Mouse (Mus musculus): Measurements from ENCODE around the gene Slc16a9. TPM values are rescaled to one million over a fixed set of nuclear protein-coding genes. Genes with fewer than 3 reads are reported as not detected.
"Not testable (repeated sequence)": the region's sequence is repeated elsewhere in the genome, so short reads cannot be mapped to it uniquely, and the experiment has no call there.

Slc16a9 gene
- polyA plus RNA-seq, 1 experiment from 2014 or later: 0.47 TPM

- ATAC-seq (replicated peaks; ENCODE audit: extremely low read depth, insufficient read depth, low FRiP score): no peak
- H3K9me3 ChIP-seq (replicated peaks; ENCODE audit: control insufficient read depth, low read length): no peaks in the 10 kb centered on the region
- no peak overlapping the region for H3K9ac ChIP-seq (ENCODE audit: low read length)
- H3K4me1 ChIP-seq (ENCODE audit: control insufficient read depth, insufficient read depth, low read length): 0 out of 2 replicates have a peak, but pooled peaks cover 4% of the 10 kb centered on the region
- 68% methylated on average over 12 of the region's 12 CpGs for WGBS
- no peak overlapping the region for H3K27ac ChIP-seq (ENCODE audit: low read length)
- H3K27me3 ChIP-seq (ENCODE audit: control insufficient read depth, insufficient read depth, low read length): no peaks in the 10 kb centered on the region
- no peak overlapping the region for H3K4me2 ChIP-seq (ENCODE audit: low read depth, low read length)
- H3K36me3 ChIP-seq (ENCODE audit: control insufficient read depth, insufficient read depth): no peaks in the 10 kb centered on the region
- H3K4me3 ChIP-seq (ENCODE audit: low read length): no peak overlapping the region
These were observed 43.9 kb upstream of the Slc16a9 start for GRCm38 (mm10) chr10:70200889-70201500.

GRCm38 (mm10) chr10:70204505-70205399 is 40.1 kb upstream of the Slc16a9 start, which contains the start of gene Mrln:
TSS of gene Mrln (plus strand) at chr10:70204664.
- Histone ChIP-seq H3K4me2 (ENCODE audit: low read depth, low read length) (peak within 1 kb of the TSS; percentile 23; the same call in 1 of the 2 replicates), H3K36me3 (ENCODE audit: control insufficient read depth, insufficient read depth) (no peaks in the 10 kb centered on the region), H3K9me3 (replicated peaks; ENCODE audit: control insufficient read depth, low read length) (no peaks in the 10 kb centered on the region), H3K27me3 (ENCODE audit: control insufficient read depth, insufficient read depth, low read length) (no peaks in the 10 kb centered on the region), H3K4me1 (ENCODE audit: control insufficient read depth, insufficient read depth, low read length) (0 out of 2 replicates have a peak, but pooled peaks cover 4% of the 10 kb centered on the region), H3K9ac (ENCODE audit: low read length) (no peak within 1 kb of the TSS), H3K4me3 (ENCODE audit: low read length) (no peak within 1 kb of the TSS), H3K27ac (ENCODE audit: low read length) (no peak within 1 kb of the TSS; the same call in 1 of the 2 replicates)
- ATAC-seq (replicated peaks; ENCODE audit: extremely low read depth, insufficient read depth, low FRiP score): no peak; the same call in 1 of the 2 replicates
- 51% methylated on average over 17 of the region's 17 CpGs for WGBS

GRCm38 (mm10) chr10:70211281-70211680 is 33.6 kb upstream of the Slc16a9 start:
- no peaks in the 10 kb centered on the region; the same call in 1 of the 2 replicates for H3K9me3 ChIP-seq (replicated peaks; ENCODE audit: control insufficient read depth, low read length)
- no peak overlapping the region for H3K27ac ChIP-seq (ENCODE audit: low read length)
- H3K27me3 ChIP-seq (ENCODE audit: control insufficient read depth, insufficient read depth, low read length): no peaks in the 10 kb centered on the region
- H3K4me2 ChIP-seq (ENCODE audit: low read depth, low read length): no peak overlapping the region
- H3K4me1 ChIP-seq (ENCODE audit: control insufficient read depth, insufficient read depth, low read length): no peaks in the 10 kb centered on the region
- 73% methylated on average over 9 of the region's 9 CpGs for WGBS
- no peak for ATAC-seq (replicated peaks; ENCODE audit: extremely low read depth, insufficient read depth, low FRiP score)
- H3K4me3 ChIP-seq (ENCODE audit: low read length): no peak overlapping the region
- H3K9ac ChIP-seq (ENCODE audit: low read length): no peak overlapping the region
- H3K36me3 ChIP-seq (ENCODE audit: control insufficient read depth, insufficient read depth): no peaks in the 10 kb centered on the region

- ATAC-seq (replicated peaks; ENCODE audit: extremely low read depth, insufficient read depth, low FRiP score): no peak
- 75% methylated on average over 5 of the region's 5 CpGs for WGBS
- no peaks in the 10 kb centered on the region; the same call in 1 of the 2 replicates for H3K9me3 ChIP-seq (replicated peaks; ENCODE audit: control insufficient read depth, low read length)
These were observed 23.9 kb upstream of the Slc16a9 start for GRCm38 (mm10) chr10:70220971-70221370.

GRCm38 (mm10) chr10:70222231-70222630 is 22.7 kb upstream of the Slc16a9 start:
- H3K36me3 ChIP-seq (ENCODE audit: control insufficient read depth, insufficient read depth); H3K9ac ChIP-seq (ENCODE audit: low read length); H3K27ac ChIP-seq (ENCODE audit: low read length); H3K4me3 ChIP-seq (ENCODE audit: low read length); H3K9me3 ChIP-seq (replicated peaks; ENCODE audit: control insufficient read depth, low read length); ATAC-seq (replicated peaks; ENCODE audit: extremely low read depth, insufficient read depth, low FRiP score); H3K4me1 ChIP-seq (ENCODE audit: control insufficient read depth, insufficient read depth, low read length); H3K27me3 ChIP-seq (ENCODE audit: control insufficient read depth, insufficient read depth, low read length); H3K4me2 ChIP-seq (ENCODE audit: low read depth, low read length): not testable (repeated sequence)
- 92% methylated on average over 8 of the region's 8 CpGs for WGBS

More at GRCm38 (mm10) chr10:70220971-70221370, 23.9 kb upstream of the Slc16a9 start:
- Histone ChIP-seq H3K36me3 (ENCODE audit: control insufficient read depth, insufficient read depth) (no peaks in the 10 kb centered on the region), H3K27me3 (ENCODE audit: control insufficient read depth, insufficient read depth, low read length) (no peaks in the 10 kb centered on the region), H3K4me3 (ENCODE audit: low read length) (no peak overlapping the region), H3K4me2 (ENCODE audit: low read depth, low read length) (no peak overlapping the region), H3K9ac (ENCODE audit: low read length) (no peak overlapping the region), H3K27ac (ENCODE audit: low read length) (no peak overlapping the region), H3K4me1 (ENCODE audit: control insufficient read depth, insufficient read depth, low read length) (no peaks in the 10 kb centered on the region)

- 82% methylated on average over 6 of the region's 6 CpGs for WGBS
- ATAC-seq (replicated peaks; ENCODE audit: extremely low read depth, insufficient read depth, low FRiP score): no peak
- Histone ChIP-seq H3K9ac (ENCODE audit: low read length) (no peak overlapping the region), H3K4me2 (ENCODE audit: low read depth, low read length) (no peak overlapping the region), H3K27ac (ENCODE audit: low read length) (no peak overlapping the region), H3K9me3 (replicated peaks; ENCODE audit: control insufficient read depth, low read length) (no peaks in the 10 kb centered on the region), H3K4me3 (ENCODE audit: low read length) (no peak overlapping the region), H3K27me3 (ENCODE audit: control insufficient read depth, insufficient read depth, low read length) (no peaks in the 10 kb centered on the region), H3K36me3 (ENCODE audit: control insufficient read depth, insufficient read depth) (no peaks in the 10 kb centered on the region), H3K4me1 (ENCODE audit: control insufficient read depth, insufficient read depth, low read length) (no peaks in the 10 kb centered on the region)
These were observed 20.3 kb upstream of the Slc16a9 start for GRCm38 (mm10) chr10:70224571-70224970.

GRCm38 (mm10) chr10:70225760-70226159 is 19.1 kb upstream of the Slc16a9 start:
- H3K9me3 ChIP-seq (replicated peaks; ENCODE audit: control insufficient read depth, low read length): no peaks in the 10 kb centered on the region
- H3K27ac ChIP-seq (ENCODE audit: low read length): no peak overlapping the region
- 50% methylated on average over 6 of the region's 6 CpGs for WGBS
- H3K36me3 ChIP-seq (ENCODE audit: control insufficient read depth, insufficient read depth): no peaks in the 10 kb centered on the region
- H3K4me3 ChIP-seq (ENCODE audit: low read length): no peak overlapping the region
- H3K27me3 ChIP-seq (ENCODE audit: control insufficient read depth, insufficient read depth, low read length): no peaks in the 10 kb centered on the region
- no peaks in the 10 kb centered on the region for H3K4me1 ChIP-seq (ENCODE audit: control insufficient read depth, insufficient read depth, low read length)
- H3K4me2 ChIP-seq (ENCODE audit: low read depth, low read length): no peak overlapping the region
- H3K9ac ChIP-seq (ENCODE audit: low read length): no peak overlapping the region
- no peak for ATAC-seq (replicated peaks; ENCODE audit: extremely low read depth, insufficient read depth, low FRiP score)

- Histone ChIP-seq H3K4me3 (ENCODE audit: low read length) (no peak overlapping the region), H3K9ac (ENCODE audit: low read length) (no peak overlapping the region), H3K4me2 (ENCODE audit: low read depth, low read length) (no peak overlapping the region), H3K9me3 (replicated peaks; ENCODE audit: control insufficient read depth, low read length) (no peaks in the 10 kb centered on the region), H3K36me3 (ENCODE audit: control insufficient read depth, insufficient read depth) (no peaks in the 10 kb centered on the region), H3K27me3 (ENCODE audit: control insufficient read depth, insufficient read depth, low read length) (no peaks in the 10 kb centered on the region), H3K4me1 (ENCODE audit: control insufficient read depth, insufficient read depth, low read length) (no peaks in the 10 kb centered on the region), H3K27ac (ENCODE audit: low read length) (no peak overlapping the region)
- no peak for ATAC-seq (replicated peaks; ENCODE audit: extremely low read depth, insufficient read depth, low FRiP score)
These were observed 18.3 kb upstream of the Slc16a9 start for GRCm38 (mm10) chr10:70226608-70227007.

- H3K27ac ChIP-seq (ENCODE audit: low read length): no peak overlapping the region
- no peak overlapping the region for H3K4me2 ChIP-seq (ENCODE audit: low read depth, low read length)
- no peak for ATAC-seq (replicated peaks; ENCODE audit: extremely low read depth, insufficient read depth, low FRiP score)
- WGBS: 78% methylated on average over 6 of the region's 6 CpGs
- H3K4me1 ChIP-seq (ENCODE audit: control insufficient read depth, insufficient read depth, low read length): no peaks in the 10 kb centered on the region
- H3K9ac ChIP-seq (ENCODE audit: low read length): no peak overlapping the region
- H3K4me3 ChIP-seq (ENCODE audit: low read length): no peak overlapping the region
- no peaks in the 10 kb centered on the region for H3K27me3 ChIP-seq (ENCODE audit: control insufficient read depth, insufficient read depth, low read length)
- H3K9me3 ChIP-seq (replicated peaks; ENCODE audit: control insufficient read depth, low read length): no peaks in the 10 kb centered on the region
- no peaks in the 10 kb centered on the region for H3K36me3 ChIP-seq (ENCODE audit: control insufficient read depth, insufficient read depth)
These were observed 14.5 kb upstream of the Slc16a9 start for GRCm38 (mm10) chr10:70230352-70230751.

Data from heart, embryonic 16.5 days (tissue).